Mouse (Mus musculus): ENCODE results near the gene Nhs.

- no peak for TF ChIP-seq CTCF (IDR thresholded peaks at IDR 0.05; ENCODE audit: extremely low read depth, insufficient read depth, low read length)
- TF ChIP-seq POLR2A (IDR thresholded peaks at IDR 0.05; ENCODE audit: extremely low read depth, insufficient read depth, low read length), result no peak
Observed at GRCm38 (mm10) chrX:161973572-161973971, 186.0 kb downstream of the Nhs start.

Measured in cortical plate, adult 2 months (tissue).